Mouse (Mus musculus) kidney, postnatal 25 days (tissue): ENCODE data around the gene Mrps5.

Experiments
- DNase-seq, 2 experiments: peaks; one replicate each; pipeline ENCODE4 v3.0.0; 2021; ENCODE audit warnings: mixed read lengths in 2 of 2

Mrps5 gene

GRCm38 (mm10) chr2:127622065-127622464, 35.0 kb downstream of the Mrps5 start:
- no peak for DNase-seq

GRCm38 (mm10) chr2:127624786-127625185, 37.8 kb downstream of the Mrps5 start:
- DNase-seq, result no peak

- DNase-seq, result peak; percentile 45 to 86
Observed at GRCm38 (mm10) chr2:127625659-127626058, 38.6 kb downstream of the Mrps5 start.

GRCm38 (mm10) chr2:127627354-127627753, 40.3 kb downstream of the Mrps5 start:
- DNase-seq, result no peak

- DNase-seq, result peak in 1 of 2 experiments; percentile 65
Observed at GRCm38 (mm10) chr2:127627990-127628570, 41.1 kb downstream of the Mrps5 start.

GRCm38 (mm10) chr2:127632601-127633000, 45.6 kb downstream of the Mrps5 start:
- DNase-seq, result no peak

GRCm38 (mm10) chr2:127635581-127635980, 48.6 kb downstream of the Mrps5 start:
- peak; percentile 85 to 93 for DNase-seq

- peak in 1 of 2 experiments; percentile 19 for DNase-seq
Observed at GRCm38 (mm10) chr2:127638973-127639372, 52.0 kb downstream of the Mrps5 start.

GRCm38 (mm10) chr2:127643728-127644704, 57.0 kb downstream of the Mrps5 start:
- DNase-seq, result peak; percentile 61 to 75

- DNase-seq, result peak; percentile 33 to 59
Observed at GRCm38 (mm10) chr2:127646875-127647274, 59.9 kb downstream of the Mrps5 start.

- DNase-seq, result no peak
Observed at GRCm38 (mm10) chr2:127648145-127648544, 61.1 kb downstream of the Mrps5 start.

GRCm38 (mm10) chr2:127649921-127650320, 62.9 kb downstream of the Mrps5 start:
- DNase-seq, result peak; percentile 55 to 76

- DNase-seq, result peak; percentile 23 to 66
Observed at GRCm38 (mm10) chr2:127651601-127652000, 64.6 kb downstream of the Mrps5 start.

GRCm38 (mm10) chr2:127652335-127652734, 65.3 kb downstream of the Mrps5 start:
- DNase-seq, result peak; percentile 40 to 59

GRCm38 (mm10) chr2:127652805-127653204, 65.8 kb downstream of the Mrps5 start:
- DNase-seq, result no peak

GRCm38 (mm10) chr2:127654786-127655185, 67.8 kb downstream of the Mrps5 start:
- peak; percentile 21 to 64 for DNase-seq

- peak; percentile 39 to 62 for DNase-seq
Observed at GRCm38 (mm10) chr2:127655419-127655818, 68.4 kb downstream of the Mrps5 start.

GRCm38 (mm10) chr2:127656086-127656720, 69.2 kb downstream of the Mrps5 start, which contains the start of gene Mal:
Mal (minus strand) TSS chr2:127656695.
- peak; percentile 83 to 90 for DNase-seq
